Mouse (Mus musculus) left cerebral cortex, postnatal 14 days (tissue): Measurements from ENCODE around the gene Serpina16. TPM values are rescaled to one million over a fixed set of nuclear protein-coding genes. Genes with fewer than 3 reads are reported as not detected.
A peak's percentile ranks its signal among the peaks of the same experiment; 100 is the strongest.
"Not testable (repeated sequence)": the region's sequence is repeated elsewhere in the genome, so short reads cannot be mapped to it uniquely, and the experiment has no call there.

Experiments
- DNase-seq, 2 experiments: peaks; one replicate each; pipeline ENCODE4 v3.0.0; 2021 to 2022; ENCODE audit warnings: low spot score in 2 of 2, mixed read lengths in 1 of 2
- intact Hi-C: fragments of 180-260 bp; cut with DNase I; formaldehyde crosslinking; loops from one replicate; pipeline ENCODE4 v1.15.1; 2025
- long read RNA-seq, 2 experiments: library from polyadenylated mRNA; stranded (forward); transcript quantifications; one replicate each; pipeline ENCODE4 v2.0.0; 2021
- total RNA-seq, 2 experiments: library from RNA; stranded (reverse); gene quantifications; 2 replicates each; pipeline ENCODE4 v1.2.3; 2021

Gene Serpina16
- not detected for total RNA-seq
- long read RNA-seq, experiment 1 = 0 reads
- long read RNA-seq, experiment 2 = 0 reads

DNA sequence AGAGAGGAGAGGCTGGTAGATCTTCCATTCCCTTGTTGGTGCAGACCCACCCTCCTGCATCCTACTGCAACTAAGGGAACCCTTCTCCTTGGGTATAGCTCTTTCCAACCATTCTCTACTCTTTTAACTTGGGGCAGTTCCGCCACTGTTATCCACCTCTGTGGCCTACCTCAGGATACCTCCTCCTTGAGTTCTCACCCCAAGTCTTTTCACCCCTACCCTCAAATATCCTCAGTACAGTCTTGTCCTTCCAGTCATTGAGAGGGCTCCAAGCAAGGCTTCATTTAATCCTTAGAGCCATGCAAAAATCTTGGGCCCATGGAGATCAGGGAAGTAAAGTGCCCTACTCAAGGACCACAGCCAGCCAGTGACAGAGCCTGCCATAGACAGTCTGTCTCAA is at the start of gene Serpina16:
Gene Serpina16 (minus strand): TSS at position 101 of the 400 bp plus-strand sequence.
- intact Hi-C loops = no loop called here
- DNase-seq = no peak

DNA sequence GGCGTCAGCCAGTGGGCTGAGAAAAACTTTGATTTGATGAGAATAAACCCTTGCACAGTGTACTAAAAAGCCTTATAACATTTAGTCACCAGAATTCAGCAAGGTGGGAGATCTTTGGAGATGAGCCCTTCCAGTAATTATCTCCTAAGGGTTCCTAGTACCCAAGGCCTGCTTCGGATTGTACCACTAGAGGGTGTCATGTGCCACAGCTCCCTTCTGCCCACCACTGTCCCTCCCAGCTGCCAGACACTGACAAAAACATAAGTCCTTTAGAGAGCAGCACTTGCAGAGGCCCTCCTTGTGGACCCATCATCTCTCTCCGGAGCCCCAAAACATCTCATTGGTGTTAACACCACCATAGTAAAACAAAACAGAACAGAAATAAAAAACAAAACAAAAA is 35.6 kb upstream of the Serpina16 start:
- intact Hi-C loops = no loop called here
- no peak for DNase-seq

DNA sequence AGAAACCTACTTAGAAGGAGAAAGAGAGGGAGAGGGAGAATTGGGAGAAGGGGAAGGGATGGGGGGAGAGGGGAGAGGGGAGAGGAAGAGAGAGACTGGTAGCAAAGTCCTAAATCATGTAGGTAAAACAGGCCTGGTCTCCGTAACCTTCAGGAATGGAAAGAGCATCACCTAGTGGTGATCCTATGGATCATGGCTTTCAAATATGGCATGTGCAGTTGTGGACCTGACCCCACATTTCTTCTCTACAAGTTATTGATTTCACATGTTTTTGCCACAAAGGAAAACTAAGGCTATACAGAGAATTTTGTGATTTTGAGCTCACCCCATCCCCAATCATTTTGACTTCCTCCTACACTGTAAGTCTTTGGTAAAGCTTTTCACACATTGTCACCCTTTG is 34.5 kb upstream of the Serpina16 start:
- no peak for DNase-seq

DNA sequence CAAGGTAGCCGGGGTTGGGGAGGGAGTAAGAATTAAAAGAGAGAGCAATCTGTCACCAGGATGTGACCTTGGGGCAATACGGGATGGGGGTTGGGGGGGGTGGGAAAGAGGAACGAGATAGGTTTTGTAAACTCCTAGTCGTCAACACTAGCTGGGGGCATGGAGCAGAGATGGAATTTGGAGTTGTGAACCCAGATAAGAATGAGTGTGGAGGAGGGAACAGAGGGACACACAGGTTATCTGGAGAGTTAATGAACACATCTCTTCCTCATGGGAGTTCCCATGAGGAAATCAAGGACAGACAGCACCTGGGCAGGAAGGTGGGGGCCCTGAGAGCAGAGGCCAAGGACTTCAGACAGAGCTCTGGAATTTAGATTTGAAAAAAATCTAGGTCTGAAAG is 30.2 kb upstream of the Serpina16 start:
- intact Hi-C loops = no loop called here
- DNase-seq = no peak

More for the DNA sequence above, 34.5 kb upstream of the Serpina16 start:
- intact Hi-C loops = no loop called here

DNA sequence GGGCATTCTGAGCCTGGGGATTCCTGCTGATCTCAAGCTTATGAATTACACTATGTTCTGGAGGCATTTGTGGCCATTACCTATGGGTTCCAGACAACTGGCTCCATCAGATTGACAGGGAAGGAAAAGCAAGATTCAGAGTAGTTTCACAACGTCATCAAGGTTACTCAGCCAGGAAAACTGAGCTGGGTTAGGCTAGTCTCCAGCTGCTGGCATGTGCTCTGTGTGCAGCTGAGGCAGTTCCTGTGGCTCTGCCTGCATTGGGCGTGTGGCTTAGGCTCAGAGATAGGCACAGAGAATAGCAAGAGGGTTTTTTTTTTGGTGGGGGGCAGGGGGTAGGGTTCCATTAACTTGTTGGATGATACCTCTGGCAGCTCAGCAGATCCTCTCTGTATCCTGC is 29.6 kb upstream of the Serpina16 start:
- intact Hi-C loops = no loop called here
- DNase-seq = no peak

DNA sequence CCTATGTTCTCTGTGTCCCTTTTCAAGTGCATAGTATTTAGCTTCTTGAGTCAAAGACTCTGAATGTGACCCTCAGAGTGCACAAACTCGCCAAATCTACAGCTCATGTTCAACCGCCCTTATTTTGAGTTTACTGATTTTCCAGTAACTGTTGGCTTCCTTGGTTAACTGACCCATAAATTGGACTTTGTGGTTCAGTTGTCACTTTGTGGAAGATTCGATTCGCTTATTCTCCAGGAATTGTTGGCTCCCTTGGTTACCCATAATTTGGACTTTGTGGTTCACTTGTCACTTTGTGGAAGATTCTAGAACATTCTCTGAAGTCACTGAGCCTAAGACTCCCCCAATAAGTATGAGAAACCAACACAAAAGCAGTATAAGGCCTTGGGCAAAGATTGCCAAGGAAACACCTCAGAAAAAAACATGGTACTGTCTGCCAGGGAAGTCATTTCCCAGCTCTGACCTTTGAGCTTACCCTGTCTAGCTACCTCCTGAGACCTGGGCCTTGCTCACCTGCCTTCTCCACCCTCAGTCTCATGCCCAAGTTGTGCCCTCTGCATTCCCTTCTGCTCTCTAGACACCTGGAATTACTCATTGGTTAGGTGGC is 24.3 kb upstream of the Serpina16 start:
- intact Hi-C loops = no loop called here
- no peak for DNase-seq

DNA sequence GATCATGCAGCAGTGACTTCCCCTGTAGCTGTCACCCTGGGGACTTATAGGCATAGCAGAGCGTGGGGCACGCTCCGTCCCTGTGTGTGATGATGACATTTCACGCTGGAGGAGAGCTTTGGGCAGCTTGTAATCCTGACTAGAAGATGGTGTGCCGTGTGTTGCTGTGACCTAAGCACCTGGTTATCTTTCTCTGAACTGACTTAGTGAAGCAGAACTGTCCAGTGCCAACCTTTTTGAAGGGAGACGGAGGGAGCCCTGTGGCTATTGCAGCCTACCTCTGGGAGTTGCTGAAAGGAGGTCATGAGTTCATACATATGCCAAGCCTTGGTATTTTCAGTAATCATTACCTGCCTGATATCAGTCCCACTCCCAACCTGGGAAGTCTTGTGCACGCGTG is 19.5 kb upstream of the Serpina16 start, which contains the start of gene Serpina1f:
Gene Serpina1f (minus strand): TSS at position 101 of the 400 bp plus-strand sequence.
- DNase-seq = no peak
- intact Hi-C loops = no loop called here

DNA sequence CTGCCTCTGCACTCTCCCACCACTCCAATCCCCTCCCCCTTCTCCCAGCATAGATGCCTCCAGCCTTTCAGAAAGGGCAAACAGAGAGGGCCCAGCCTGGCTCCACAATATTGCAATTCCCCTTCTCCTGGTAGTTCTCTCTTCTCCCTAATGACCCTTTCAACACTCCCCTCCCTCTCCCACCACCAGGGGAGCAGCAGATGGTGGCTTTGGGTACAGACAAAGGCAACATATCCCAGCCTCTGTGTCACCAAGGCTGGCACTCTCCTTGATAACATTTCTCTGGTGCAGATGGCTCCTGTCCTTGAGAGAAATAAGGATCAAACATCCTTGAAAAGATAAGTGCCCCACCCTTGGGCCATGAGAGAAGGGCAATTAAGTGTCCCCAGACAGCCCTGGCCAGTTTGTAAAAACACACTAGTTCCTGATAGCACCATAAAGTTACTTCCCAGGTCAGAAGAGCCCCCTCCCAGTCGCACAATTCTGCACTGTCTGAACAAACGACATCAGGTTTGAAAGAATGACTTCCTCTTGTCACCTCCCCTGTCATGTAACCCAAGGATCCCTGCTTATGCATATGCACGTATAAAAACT is 12.4 kb upstream of the Serpina16 start:
- intact Hi-C loops = no loop called here
- no peak for DNase-seq

DNA sequence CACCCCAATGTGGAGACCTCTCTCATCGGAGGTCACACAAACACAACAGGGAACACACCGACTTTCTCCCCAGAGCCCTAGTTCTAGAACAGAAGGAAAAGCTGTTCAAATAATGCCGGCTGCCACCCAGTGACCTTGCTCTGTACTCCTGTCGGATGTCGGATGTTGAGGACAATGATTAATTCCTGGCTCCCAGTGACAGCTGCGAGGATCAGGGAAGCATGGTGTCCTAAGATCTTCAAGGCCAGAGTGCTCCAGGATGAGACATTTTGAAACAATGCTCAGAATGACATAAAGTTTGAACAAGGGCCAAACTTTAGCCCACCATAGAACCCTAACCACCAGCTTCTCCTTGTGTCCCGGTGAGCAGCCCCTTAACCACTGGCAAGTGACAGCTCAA is 11.1 kb upstream of the Serpina16 start:
- intact Hi-C loops = no loop called here
- DNase-seq = no peak

DNA sequence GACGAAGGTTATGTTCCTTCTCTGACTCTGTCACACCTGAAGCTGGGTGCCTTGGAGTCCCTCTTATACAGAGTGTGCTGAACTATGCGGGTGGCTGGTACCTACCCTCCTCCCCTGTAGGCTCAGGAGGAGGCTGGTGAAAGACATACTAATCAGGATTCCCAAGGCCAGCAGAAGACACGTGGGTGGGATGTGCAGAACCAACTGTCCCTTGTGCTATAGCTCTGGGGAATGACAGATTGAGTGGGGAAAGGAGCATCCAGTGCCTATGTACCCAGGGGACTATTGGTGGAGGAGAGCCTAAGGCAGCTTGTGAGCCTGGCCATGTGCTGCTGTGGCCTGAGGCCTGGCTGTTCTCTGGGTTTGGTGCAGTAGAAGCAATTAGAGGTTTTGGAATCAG is 10.1 kb upstream of the Serpina16 start:
- intact Hi-C loops = no loop called here
- peak; percentile 46 to 69 for DNase-seq

DNA sequence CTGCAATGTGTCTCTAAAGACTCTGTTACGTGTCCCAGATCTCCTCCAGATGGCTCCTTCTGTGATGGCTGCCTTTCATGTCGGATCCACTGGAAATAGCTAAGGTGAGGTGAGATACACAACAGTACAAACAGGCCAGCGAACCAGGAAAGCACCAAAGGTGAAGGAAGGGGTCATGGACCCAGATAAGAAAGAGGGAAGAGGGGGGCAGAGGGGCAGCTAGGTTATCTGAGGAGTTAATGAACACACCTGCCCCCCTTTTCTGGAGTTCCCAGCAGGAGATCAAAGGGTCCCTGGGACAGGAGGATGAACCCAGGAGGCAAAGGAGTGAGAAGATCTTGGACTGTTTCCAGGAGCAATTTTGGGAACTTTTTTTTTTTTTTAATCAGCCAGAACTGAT is 9.4 kb upstream of the Serpina16 start:
- intact Hi-C loops = no loop called here
- DNase-seq = peak in 1 of 2 experiments; percentile 8

DNA sequence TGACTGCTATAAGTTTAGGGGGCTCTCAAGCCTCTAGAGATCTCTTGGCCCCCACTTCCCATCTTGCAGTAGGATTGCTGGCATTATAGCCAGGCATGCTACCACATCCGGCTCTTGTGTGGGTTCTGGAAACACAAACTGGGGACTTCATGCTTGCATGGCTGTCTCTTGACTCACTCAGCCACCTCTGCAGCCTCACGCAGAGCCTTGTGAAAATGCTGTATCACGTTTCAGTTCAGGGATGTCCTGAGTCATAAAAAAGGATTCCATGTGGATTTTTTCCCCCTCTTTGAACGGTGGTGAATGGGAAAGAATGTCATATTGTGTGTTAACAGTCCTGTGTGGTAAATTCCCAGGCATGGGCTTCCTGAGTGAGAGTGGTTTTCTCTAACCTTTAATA is 7.8 kb upstream of the Serpina16 start:
- no peak for DNase-seq
- intact Hi-C loops = no loop called here

DNA sequence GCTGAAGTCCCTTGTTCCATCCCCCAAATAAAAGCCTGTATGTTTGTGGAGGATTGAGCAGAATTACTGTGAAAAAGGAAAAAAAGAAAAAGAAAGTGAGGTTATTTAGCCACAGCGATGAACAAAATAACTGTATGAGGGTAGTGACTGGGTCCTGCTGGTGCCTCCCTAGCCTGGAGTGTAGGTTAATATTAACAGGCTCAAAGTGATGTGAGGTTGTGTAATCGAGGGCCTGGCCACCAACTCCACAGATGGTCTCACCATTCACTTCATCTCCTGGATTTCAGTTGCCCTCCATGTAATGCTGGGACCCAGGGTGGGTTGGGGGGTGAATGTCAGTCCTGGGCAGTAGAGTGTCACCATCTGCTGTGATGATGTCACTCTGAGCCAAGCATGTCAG is 5.8 kb upstream of the Serpina16 start:
- DNase-seq = no peak
- intact Hi-C loops = no loop called here

DNA sequence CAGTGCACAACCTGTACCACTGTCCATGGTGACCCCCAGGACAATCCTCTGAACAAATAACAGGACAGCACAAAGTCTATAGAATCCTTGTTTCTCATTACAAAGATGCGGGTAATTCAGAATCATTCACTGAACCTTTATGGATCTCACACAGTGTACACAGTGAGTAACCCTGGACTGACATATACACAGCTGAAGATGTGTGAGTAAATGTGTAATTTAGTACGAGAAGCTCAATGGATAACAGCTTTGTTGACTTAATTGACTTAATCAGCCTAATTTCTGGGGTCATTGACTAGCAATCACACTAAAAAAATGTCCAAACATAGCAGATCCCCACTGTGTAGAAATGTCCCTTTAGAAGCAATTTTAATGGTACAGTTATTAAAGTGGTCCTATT is 5.2 kb upstream of the Serpina16 start:
- no peak for DNase-seq
- intact Hi-C loops = no loop called here

DNA sequence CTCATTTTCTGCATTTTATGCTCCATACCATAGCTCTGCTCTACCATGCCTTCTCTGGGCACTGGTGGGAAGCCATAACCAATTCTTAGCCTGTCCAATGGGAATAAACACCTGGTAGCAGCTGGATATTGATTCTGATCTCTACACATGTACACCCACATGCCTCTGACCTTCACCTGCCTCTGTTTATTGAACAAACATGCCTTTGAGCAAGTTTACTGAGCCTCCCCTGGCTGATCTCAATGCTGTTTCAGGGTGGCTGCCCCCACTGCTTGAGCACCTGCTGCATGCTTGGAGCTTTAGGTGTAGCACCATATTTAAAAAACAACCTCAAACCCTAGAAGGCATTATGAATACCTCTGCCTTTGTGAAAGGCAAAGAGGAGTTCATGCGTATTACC is 3.9 kb upstream of the Serpina16 start:
- intact Hi-C loops, DNase-seq: not testable (repeated sequence)

DNA sequence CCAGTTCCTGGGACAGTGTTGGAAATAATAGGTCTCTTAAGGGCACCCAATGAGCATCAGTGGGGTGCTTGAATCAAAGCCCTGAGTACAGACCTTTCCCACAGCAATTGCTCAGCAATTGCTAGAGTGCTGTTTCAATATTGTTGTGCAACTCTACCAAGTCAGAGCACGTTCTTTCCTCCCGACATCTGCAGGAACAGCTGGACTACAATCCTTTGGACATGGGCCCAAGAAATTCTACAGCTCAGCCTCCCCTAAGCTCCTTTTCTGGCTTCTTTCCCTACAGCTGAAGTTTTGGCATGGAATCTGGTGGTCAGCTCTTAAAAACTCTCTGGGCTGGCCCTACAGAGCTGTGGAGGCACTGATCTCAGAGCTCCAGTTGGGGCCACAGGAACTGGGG is 2.8 kb downstream of the Serpina16 start:
- no peak for DNase-seq
- intact Hi-C loops = no loop called here

DNA sequence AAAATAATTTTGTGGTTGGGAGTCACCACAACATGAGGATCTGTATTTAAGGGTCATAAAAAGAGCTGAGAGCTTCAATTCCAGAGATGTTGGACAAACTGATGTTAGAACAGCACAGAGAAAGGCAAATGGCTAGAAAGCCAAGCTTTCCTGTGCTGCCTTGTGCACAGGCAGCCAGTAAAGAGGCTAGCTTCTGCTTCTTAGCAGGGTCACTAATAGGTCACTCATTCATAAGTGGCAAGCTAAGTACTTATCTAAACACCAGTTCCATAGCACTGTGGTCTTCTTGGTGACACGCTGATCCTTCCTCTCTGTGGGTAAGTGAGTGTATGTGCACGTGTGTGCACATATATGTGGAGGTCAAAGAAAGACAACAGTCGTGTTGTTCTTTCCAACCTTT is 4.5 kb downstream of the Serpina16 start:
- DNase-seq = no peak
- intact Hi-C loops = no loop called here

DNA sequence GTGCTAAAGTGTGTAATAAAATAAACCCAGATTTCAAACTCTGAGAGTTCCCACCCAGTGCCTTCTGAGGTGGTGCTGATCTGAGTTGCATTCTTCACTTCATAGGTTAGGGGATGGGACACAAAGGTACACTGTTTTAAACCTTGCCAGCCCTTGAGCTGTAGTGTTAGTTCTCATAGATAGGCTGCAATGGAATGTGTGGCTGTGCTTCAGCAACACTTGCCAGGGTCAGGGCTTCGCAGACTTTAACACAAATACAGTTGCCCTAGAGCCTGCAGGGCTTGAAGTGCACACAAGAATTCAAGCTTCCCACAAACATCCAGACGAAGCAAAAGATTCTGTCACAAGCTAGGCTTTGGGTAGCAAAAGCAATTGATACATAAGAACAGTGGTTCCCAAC is 5.0 kb downstream of the Serpina16 start:
- no peak for DNase-seq
- intact Hi-C loops = no loop called here

DNA sequence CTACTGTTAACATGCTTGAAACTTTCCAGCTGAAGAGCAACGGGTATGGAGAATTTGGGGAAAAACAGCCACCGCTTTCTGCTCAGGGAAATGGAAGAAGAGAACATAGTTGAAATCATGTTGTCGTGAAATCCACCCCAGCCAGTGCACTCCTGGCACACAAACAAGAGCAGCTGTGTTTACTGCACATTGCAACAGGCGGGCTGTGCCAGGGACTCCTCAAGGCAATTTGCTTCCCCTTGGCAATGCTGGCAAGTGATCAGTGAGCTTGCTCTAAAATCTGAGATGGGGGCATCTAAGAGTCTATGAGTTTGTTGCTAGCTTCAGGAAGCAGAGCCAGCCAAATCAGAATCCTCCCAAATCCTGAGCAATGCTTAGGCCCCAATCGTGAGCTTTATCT is 5.6 kb downstream of the Serpina16 start:
- intact Hi-C loops = no loop called here
- peak; percentile 46 to 59 for DNase-seq

DNA sequence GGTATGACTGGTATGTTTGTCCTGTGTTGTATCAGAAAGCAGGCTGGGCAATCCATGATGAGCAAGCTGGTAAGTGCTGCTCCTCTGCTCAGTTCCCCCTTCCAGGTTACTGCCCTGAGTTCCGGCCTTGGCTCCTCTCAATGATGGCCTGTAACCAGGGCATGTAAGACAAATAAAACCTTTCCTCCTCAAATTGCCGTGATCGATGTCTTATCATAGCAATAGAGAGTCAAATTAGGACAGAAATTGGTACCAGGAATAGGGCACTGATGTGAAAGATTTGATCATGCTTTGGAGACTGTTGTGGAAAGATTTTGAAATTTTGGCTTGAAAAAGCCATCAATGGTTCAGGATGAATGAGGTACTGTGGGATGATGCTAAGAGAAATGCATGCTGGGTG is 10.7 kb downstream of the Serpina16 start:
- no peak for DNase-seq
- intact Hi-C loops = no loop called here

DNA sequence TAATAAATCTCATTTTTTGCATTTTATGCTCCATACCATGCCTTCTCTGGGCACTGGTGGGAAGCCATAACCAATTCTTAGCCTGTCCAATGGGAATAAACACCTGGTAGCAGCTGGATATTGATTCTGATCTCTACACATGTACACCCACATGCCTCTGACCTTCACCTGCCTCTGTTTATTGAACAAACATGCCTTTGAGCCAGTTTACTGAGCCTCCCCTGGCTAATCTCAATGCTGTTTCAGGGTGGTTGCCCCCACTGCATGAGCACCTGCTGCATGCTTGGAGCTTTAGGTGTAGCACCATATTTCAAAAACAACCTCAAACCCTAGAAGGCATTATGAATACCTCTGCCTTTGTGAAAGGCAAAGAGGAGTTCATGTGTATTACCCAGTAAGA is 13.9 kb downstream of the Serpina16 start:
- DNase-seq, intact Hi-C loops: not testable (repeated sequence)

DNA sequence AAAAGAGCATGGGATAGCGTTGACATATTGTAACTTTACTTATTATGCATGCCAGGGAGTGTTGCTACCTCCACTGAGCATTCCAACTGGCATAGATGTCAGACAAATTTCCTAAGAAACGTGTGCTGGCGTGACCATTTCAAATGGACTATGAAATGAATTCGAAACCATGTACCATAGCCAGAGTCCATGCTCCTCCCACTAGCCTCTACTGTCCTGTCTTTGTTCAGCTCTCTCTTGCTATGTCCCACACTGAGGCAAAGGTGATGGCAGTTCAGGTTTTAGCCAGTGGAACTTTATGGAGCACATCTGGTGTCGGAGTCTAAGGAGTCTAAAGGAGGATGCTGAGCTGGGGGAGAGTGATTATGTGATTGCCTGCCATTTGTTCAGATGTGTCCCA is 15.9 kb downstream of the Serpina16 start:
- DNase-seq = no peak
- intact Hi-C loops = no loop called here
